Mouse (Mus musculus): Measurements from ENCODE around the gene Asgr1. TPM values are rescaled to one million over a fixed set of nuclear protein-coding genes. Genes with fewer than 3 reads are reported as not detected.
A peak's percentile ranks its signal among the peaks of the same experiment; 100 is the strongest.

The Asgr1 gene
- polyA plus RNA-seq, 1 experiment from 2014 or later: 1.5 TPM

- Histone ChIP-seq H3K27ac (ENCODE audit: low read length) (peak overlapping the region; percentile 95), H3K9me3 (ENCODE audit: control insufficient read depth, low read length) (no peaks in the 10 kb centered on the region), H3K36me3 (ENCODE audit: control insufficient read depth, insufficient read depth) (no peaks in the 10 kb centered on the region), H3K4me2 (ENCODE audit: low read length) (peak overlapping the region; percentile 83), H3K9ac (replicated peaks; ENCODE audit: low read depth, low read length) (peak overlapping the region; percentile 92), H3K27me3 (replicated peaks; ENCODE audit: control insufficient read depth, insufficient read depth, low read length) (no peaks in the 10 kb centered on the region), H3K4me3 (replicated peaks; ENCODE audit: low read length) (peak overlapping the region; percentile 72), H3K4me1 (replicated peaks; ENCODE audit: control insufficient read depth, insufficient read depth, low read length) (peaks cover 80% of the 10 kb centered on the region)
- peak; percentile 73 for ATAC-seq
- 1% methylated on average over 40 of the region's 40 CpGs for WGBS
These were observed 32.4 kb upstream of the Asgr1 start for GRCm38 (mm10) chr11:70021264-70022132.

DNA sequence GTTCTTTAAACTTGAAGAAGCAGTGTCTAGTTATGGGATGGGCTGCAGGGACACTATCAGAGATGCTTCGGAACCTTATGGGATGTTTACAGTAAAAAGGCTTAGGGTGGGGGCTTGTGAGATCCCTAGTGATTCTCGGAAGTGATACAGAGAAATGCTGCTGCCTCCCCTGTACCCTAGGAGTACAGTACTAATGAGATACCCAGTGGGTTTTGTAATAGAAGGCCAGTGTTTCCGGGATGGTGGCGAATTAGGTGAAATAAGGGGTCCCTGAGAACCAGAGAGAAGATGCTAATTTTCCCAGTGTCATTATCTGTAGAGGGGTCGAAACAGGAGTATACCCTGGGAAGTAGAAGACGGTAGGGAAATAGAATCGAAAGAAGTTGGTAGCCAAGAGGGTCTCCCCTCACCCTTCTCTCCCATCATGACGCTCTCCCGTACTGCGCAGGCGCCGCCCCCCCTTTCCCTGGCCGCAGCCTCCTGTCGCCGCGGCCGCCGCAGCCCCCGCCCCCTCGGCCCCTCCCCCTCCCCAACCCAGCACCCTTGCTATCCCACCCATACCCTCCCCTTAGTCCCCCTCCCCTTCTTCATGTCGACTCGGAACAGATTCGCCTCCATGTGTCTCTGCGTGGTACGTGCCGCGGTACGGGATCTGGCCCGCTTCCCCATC is 30.3 kb upstream of the Asgr1 start:
- ATAC-seq: no peak
- Histone ChIP-seq H3K9me3 (ENCODE audit: control insufficient read depth, low read length) (no peaks in the 10 kb centered on the region), H3K9ac (replicated peaks; ENCODE audit: low read depth, low read length) (peak overlapping the region; percentile 52), H3K4me2 (ENCODE audit: low read length) (peak overlapping the region; percentile 66), H3K4me1 (replicated peaks; ENCODE audit: control insufficient read depth, insufficient read depth, low read length) (peaks cover 90% of the 10 kb centered on the region), H3K27ac (ENCODE audit: low read length) (peak overlapping the region; percentile 71), H3K27me3 (replicated peaks; ENCODE audit: control insufficient read depth, insufficient read depth, low read length) (no peaks in the 10 kb centered on the region), H3K4me3 (replicated peaks; ENCODE audit: low read length) (peak overlapping the region; percentile 41), H3K36me3 (ENCODE audit: control insufficient read depth, insufficient read depth) (no peaks in the 10 kb centered on the region)
- WGBS: 4% methylated on average over 21 of the region's 29 CpGs

GRCm38 (mm10) chr11:70024151-70024514 is 29.8 kb upstream of the Asgr1 start:
- Histone ChIP-seq H3K9me3 (ENCODE audit: control insufficient read depth, low read length) (no peaks in the 10 kb centered on the region), H3K9ac (replicated peaks; ENCODE audit: low read depth, low read length) (peak overlapping the region; percentile 52), H3K27me3 (replicated peaks; ENCODE audit: control insufficient read depth, insufficient read depth, low read length) (no peaks in the 10 kb centered on the region), H3K4me3 (replicated peaks; ENCODE audit: low read length) (peak overlapping the region; percentile 41), H3K27ac (ENCODE audit: low read length) (peak overlapping the region; percentile 71), H3K36me3 (ENCODE audit: control insufficient read depth, insufficient read depth) (no peaks in the 10 kb centered on the region), H3K4me2 (ENCODE audit: low read length) (peak overlapping the region; percentile 66), H3K4me1 (replicated peaks; ENCODE audit: control insufficient read depth, insufficient read depth, low read length) (peaks cover 90% of the 10 kb centered on the region)
- WGBS: 14% methylated on average over 6 of the region's 6 CpGs
- no peak for ATAC-seq

DNA sequence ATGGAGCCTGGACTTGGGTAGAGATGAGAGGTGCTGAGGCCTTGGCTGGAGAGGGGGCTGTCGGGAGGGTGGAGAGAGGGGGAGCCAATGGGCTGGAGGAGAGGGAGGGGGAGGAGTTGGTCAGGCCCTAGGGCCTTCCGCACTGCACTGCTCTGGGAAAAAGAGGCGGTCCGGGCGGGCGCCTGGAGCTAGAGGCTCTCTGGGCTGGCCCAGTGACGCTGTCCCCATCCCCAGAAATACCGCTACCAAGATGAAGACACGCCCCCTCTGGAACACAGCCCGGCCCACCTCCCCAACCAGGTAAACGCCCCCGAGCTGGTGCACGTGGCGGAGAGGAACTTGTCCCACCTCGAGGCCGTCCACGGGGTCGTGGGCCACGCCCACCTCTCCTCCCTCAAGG is 27.2 kb upstream of the Asgr1 start:
- H3K27me3 ChIP-seq (replicated peaks; ENCODE audit: control insufficient read depth, insufficient read depth, low read length): no peaks in the 10 kb centered on the region
- no peaks in the 10 kb centered on the region for H3K9me3 ChIP-seq (ENCODE audit: control insufficient read depth, low read length)
- H3K4me3 ChIP-seq (replicated peaks; ENCODE audit: low read length): 0 out of 2 replicates have a peak overlapping the region, but pooled peaks have one; percentile 21
- peaks cover 93% of the 10 kb centered on the region for H3K4me1 ChIP-seq (replicated peaks; ENCODE audit: control insufficient read depth, insufficient read depth, low read length)
- H3K9ac ChIP-seq (replicated peaks; ENCODE audit: low read depth, low read length): peak overlapping the region; percentile 4; the same call in 1 of the 2 replicates
- peaks cover 7% of the 10 kb centered on the region for H3K36me3 ChIP-seq (ENCODE audit: control insufficient read depth, insufficient read depth)
- 0% methylated on average over 18 of the region's 19 CpGs for WGBS
- H3K27ac ChIP-seq (ENCODE audit: low read length): peak overlapping the region; percentile 96
- H3K4me2 ChIP-seq (ENCODE audit: low read length): peak overlapping the region; percentile 48
- ATAC-seq: no peak

DNA sequence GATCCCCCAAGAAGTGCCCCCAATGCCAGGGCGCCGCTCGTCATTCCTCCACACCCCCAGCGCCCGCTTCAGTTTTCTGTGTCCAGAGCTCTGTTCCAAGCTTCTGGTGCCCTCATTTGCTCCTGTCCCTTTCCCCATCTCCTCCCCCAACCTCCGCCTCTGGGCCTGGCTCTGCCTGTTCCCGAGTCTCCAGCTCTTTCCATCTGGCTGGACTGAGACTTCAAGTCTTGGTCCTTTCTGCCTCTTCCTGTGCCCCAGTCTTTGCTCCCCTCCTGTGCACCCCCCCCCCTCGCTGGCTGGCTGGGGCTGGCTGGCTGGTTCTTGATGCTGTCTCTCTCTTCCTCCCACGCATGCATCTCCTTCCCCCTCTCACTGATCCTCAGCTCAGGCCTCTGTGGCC is 26.5 kb upstream of the Asgr1 start:
- peaks cover 86% of the 10 kb centered on the region for H3K4me1 ChIP-seq (replicated peaks; ENCODE audit: control insufficient read depth, insufficient read depth, low read length)
- ATAC-seq: no peak
- H3K9me3 ChIP-seq (ENCODE audit: control insufficient read depth, low read length): no peaks in the 10 kb centered on the region
- 29% methylated on average over 9 of the region's 9 CpGs for WGBS
- H3K9ac ChIP-seq (replicated peaks; ENCODE audit: low read depth, low read length): peak overlapping the region; percentile 4
- H3K27me3 ChIP-seq (replicated peaks; ENCODE audit: control insufficient read depth, insufficient read depth, low read length): no peaks in the 10 kb centered on the region
- H3K4me2 ChIP-seq (ENCODE audit: low read length): no peak overlapping the region; the same call in none of the 2 replicates
- H3K27ac ChIP-seq (ENCODE audit: low read length): peak overlapping the region; percentile 96
- H3K36me3 ChIP-seq (ENCODE audit: control insufficient read depth, insufficient read depth): peaks cover 13% of the 10 kb centered on the region
- no peak overlapping the region for H3K4me3 ChIP-seq (replicated peaks; ENCODE audit: low read length)

DNA sequence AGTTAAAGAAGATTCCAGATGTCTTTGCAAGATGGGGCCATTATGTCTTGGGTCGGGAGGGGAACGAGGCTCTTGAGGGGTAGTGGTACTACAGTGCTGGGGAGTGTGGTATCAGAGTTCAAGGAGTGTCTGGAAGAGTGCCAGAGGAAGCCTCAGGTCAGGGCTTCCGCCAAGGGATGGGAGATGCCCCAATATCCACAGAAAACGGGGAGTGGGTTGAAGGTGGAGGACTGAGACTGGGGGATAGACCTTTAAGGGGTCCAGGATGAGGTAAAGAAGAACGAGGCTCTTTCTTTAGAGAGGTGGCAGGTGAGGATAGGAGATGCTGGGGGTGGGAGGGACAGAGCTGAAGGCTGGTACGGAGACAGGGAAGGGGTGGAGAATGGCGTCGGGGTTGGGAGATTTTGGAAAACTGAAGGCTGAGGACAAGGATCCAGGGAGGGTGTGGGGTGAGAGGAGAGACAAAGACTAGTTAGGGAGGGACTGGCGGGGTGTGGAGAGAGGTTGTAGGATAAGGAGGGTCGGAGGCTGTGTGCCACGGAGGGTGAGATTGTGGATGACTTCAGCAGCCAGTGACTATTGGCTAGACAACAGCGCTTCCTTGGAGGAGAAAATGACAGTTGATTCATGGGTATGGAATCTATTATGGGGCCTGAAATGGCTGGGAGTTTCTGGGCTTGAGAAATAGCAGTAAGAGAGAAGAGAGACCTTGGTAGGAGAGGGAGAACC is 25.3 kb upstream of the Asgr1 start:
- Histone ChIP-seq H3K4me1 (replicated peaks; ENCODE audit: control insufficient read depth, insufficient read depth, low read length) (peaks cover 75% of the 10 kb centered on the region), H3K27ac (ENCODE audit: low read length) (peak overlapping the region; percentile 96), H3K4me3 (replicated peaks; ENCODE audit: low read length) (peak overlapping the region; percentile 35), H3K9ac (replicated peaks; ENCODE audit: low read depth, low read length) (peak overlapping the region; percentile 33), H3K4me2 (ENCODE audit: low read length) (peak overlapping the region; percentile 71), H3K36me3 (ENCODE audit: control insufficient read depth, insufficient read depth) (peaks cover 20% of the 10 kb centered on the region), H3K9me3 (ENCODE audit: control insufficient read depth, low read length) (no peaks in the 10 kb centered on the region), H3K27me3 (replicated peaks; ENCODE audit: control insufficient read depth, insufficient read depth, low read length) (no peaks in the 10 kb centered on the region)
- 0 out of 2 replicates have a peak, but pooled peaks have one; percentile 1 for ATAC-seq
- WGBS: 21% methylated on average over 12 of the region's 12 CpGs

GRCm38 (mm10) chr11:70029130-70029801 is 24.6 kb upstream of the Asgr1 start:
- peak overlapping the region; percentile 96 for H3K27ac ChIP-seq (ENCODE audit: low read length)
- peaks cover 21% of the 10 kb centered on the region for H3K36me3 ChIP-seq (ENCODE audit: control insufficient read depth, insufficient read depth)
- no peaks in the 10 kb centered on the region for H3K27me3 ChIP-seq (replicated peaks; ENCODE audit: control insufficient read depth, insufficient read depth, low read length)
- ATAC-seq: peak; percentile 92
- peak overlapping the region; percentile 33 for H3K9ac ChIP-seq (replicated peaks; ENCODE audit: low read depth, low read length)
- H3K4me1 ChIP-seq (replicated peaks; ENCODE audit: control insufficient read depth, insufficient read depth, low read length): peaks cover 68% of the 10 kb centered on the region
- WGBS: 0% methylated on average over 20 of the region's 20 CpGs
- peak overlapping the region; percentile 35 for H3K4me3 ChIP-seq (replicated peaks; ENCODE audit: low read length)
- peak overlapping the region; percentile 71 for H3K4me2 ChIP-seq (ENCODE audit: low read length)
- H3K9me3 ChIP-seq (ENCODE audit: control insufficient read depth, low read length): no peaks in the 10 kb centered on the region

DNA sequence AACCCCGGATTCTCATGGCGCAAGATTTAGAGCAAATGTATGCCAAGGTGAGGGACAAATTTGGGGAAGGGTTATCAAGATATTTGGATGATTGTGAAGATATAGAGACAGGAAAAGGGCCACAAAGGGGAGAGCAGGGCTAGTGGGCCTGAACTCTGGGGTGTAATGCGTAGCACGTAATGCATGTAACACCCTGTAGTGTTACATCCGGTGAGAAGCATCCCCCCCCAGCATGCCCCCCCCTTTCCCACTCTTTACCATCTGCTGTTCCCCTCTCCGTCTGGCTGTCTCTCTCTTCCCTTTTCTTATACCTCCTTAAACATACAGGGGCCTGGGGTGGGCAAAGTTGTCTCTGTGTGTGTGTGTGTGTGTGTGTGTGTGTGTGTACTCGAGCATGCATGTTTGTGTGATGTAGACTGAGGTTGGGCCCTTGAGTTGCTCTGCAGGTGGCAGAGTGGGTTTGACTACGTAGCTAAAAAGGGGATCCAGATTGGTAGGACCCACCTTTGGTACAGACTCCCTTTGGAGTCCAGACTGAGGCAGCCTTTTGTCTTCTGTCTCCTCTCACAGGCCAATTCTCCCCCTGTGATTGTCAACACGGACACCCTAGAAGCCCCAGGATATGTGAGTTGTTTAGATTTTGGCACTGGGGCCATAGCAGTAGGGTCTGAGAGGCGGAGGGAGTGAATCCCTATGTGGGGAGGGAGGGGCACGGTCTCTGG is 23.9 kb upstream of the Asgr1 start:
- no peaks in the 10 kb centered on the region for H3K9me3 ChIP-seq (ENCODE audit: control insufficient read depth, low read length)
- H3K4me2 ChIP-seq (ENCODE audit: low read length): peak overlapping the region; percentile 71
- ATAC-seq: peak; percentile 67
- WGBS: 11% methylated on average over 11 of the region's 11 CpGs
- peaks cover 21% of the 10 kb centered on the region for H3K36me3 ChIP-seq (ENCODE audit: control insufficient read depth, insufficient read depth)
- H3K4me3 ChIP-seq (replicated peaks; ENCODE audit: low read length): peak overlapping the region; percentile 35
- peak overlapping the region; percentile 43 for H3K9ac ChIP-seq (replicated peaks; ENCODE audit: low read depth, low read length)
- peak overlapping the region; percentile 96 for H3K27ac ChIP-seq (ENCODE audit: low read length)
- peaks cover 60% of the 10 kb centered on the region for H3K4me1 ChIP-seq (replicated peaks; ENCODE audit: control insufficient read depth, insufficient read depth, low read length)
- no peaks in the 10 kb centered on the region for H3K27me3 ChIP-seq (replicated peaks; ENCODE audit: control insufficient read depth, insufficient read depth, low read length)
